Mouse (Mus musculus) ES-Bruce4 (cell line): ENCODE data around the gene 1190005I06Rik. TPM values are rescaled to one million over a fixed set of nuclear protein-coding genes. Genes with fewer than 3 reads are reported as not detected.

ENCODE experiments used
- H3K27ac ChIP-seq: 2 replicates; pipeline ENCODE4 v1.5.1; 2012; ENCODE audit warnings: low read length, inconsistent platforms; ENCODE audit not compliant: insufficient read depth
- H3K27me3 ChIP-seq: 2 replicates; pipeline ENCODE4 v1.6.1; 2012; ENCODE audit warnings: mild to moderate bottlenecking, low read length, inconsistent platforms; ENCODE audit not compliant: control insufficient read depth, poor library complexity, insufficient read depth, severe bottlenecking
- H3K36me3 ChIP-seq: 2 replicates; pipeline ENCODE4 v1.6.1; 2012; ENCODE audit warnings: inconsistent platforms, mild to moderate bottlenecking, low read length, moderate library complexity; ENCODE audit not compliant: control insufficient read depth, poor library complexity, insufficient read depth, severe bottlenecking
- H3K4me1 ChIP-seq: one replicate; pipeline ENCODE4 v1.8.1; 2011; ENCODE audit warnings: low read length; ENCODE audit not compliant: control insufficient read depth, insufficient read depth
- H3K4me3 ChIP-seq: 2 replicates; pipeline ENCODE4 v1.5.1; 2011; ENCODE audit warnings: low read depth, mild to moderate bottlenecking, low read length
- H3K9ac ChIP-seq: 2 replicates; pipeline ENCODE4 v1.6.1; 2012; ENCODE audit warnings: low read depth, mild to moderate bottlenecking, inconsistent platforms; ENCODE audit not compliant: poor library complexity, severe bottlenecking
- H3K9me3 ChIP-seq: replicated peaks from 2 replicates; pipeline ENCODE4 v1.6.1; 2012; ENCODE audit warnings: mild to moderate bottlenecking, low read length, inconsistent platforms; ENCODE audit not compliant: control insufficient read depth, poor library complexity, insufficient read depth, severe bottlenecking
- CTCF ChIP-seq: IDR thresholded peaks from one replicate; pipeline ENCODE4 v1.8.1; 2011; ENCODE audit warnings: low read depth, low read length
- EP300 ChIP-seq: IDR thresholded peaks from 2 replicates; pipeline ENCODE4 v1.6.1; 2011; ENCODE audit warnings: low read depth, low read length; ENCODE audit not compliant: insufficient read depth
- POLR2A ChIP-seq: IDR thresholded peaks from one replicate; pipeline ENCODE4 v1.8.1; 2011; ENCODE audit warnings: low read length; ENCODE audit not compliant: insufficient read depth
- polyA plus RNA-seq: library from polyadenylated mRNA; stranded (reverse); fragments of >200 nt; gene quantifications from 2 replicates; pipeline ENCODE4 v1.2.4, GENCODE M21; 2011; ENCODE audit warnings: low read depth; ENCODE audit not compliant: missing spikeins, insufficient read depth, insufficient read length

The 1190005I06Rik gene
- polyA plus RNA-seq, 1 experiment: 12.4 TPM

DNA sequence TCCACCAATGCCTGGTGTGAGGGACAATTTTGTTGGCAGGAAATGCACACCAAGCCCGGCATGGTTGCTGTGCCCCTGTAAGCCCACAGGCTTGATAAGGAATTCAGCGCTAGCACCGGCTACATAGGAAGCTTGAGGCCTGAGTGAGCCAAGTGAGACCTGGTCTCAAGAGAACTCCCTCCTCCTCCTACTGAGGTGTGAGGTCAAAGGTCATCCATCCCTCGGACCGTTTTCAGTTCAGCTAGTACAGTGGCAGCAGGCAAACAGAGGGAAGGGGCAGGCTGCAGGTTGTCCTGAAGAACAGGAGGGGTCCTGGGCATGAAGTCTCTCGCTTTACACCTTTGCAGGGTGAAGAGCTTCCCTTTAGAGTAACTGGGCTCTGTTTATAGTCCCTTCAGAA is 16.6 kb downstream of the 1190005I06Rik start:
- H3K9me3 ChIP-seq: no peaks in the 10 kb centered on the region
- TF ChIP-seq POLR2A: no peak
- H3K4me1 ChIP-seq: peaks cover 15% of the 10 kb centered on the region
- no peak overlapping the region for H3K9ac ChIP-seq
- H3K27ac ChIP-seq: peak overlapping the region; percentile 70
- no peaks in the 10 kb centered on the region for H3K27me3 ChIP-seq
- no peaks in the 10 kb centered on the region for H3K36me3 ChIP-seq
- H3K4me3 ChIP-seq: no peak overlapping the region

DNA sequence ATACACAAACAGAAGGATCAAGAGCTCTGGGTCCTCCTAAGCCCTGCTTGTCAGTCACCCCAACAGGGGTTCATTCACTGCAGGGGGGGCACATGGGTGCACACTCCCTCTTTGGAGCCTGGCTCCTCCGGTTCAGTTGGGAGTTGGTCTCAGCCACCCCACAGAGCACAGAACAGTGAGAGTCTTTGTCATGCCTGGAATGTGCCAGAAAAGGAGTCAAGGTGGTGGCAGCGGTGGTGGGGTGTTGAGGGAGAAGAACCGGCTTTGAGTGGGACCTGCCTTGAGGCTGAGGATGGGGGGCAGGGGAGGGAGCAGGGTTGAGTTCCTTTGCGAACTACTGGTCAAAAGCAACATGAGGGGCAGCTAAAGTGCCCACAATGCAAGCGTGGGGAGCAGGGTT is 17.4 kb downstream of the 1190005I06Rik start:
- H3K4me1 ChIP-seq: peaks cover 15% of the 10 kb centered on the region
- no peak overlapping the region for H3K4me3 ChIP-seq
- H3K27me3 ChIP-seq: no peaks in the 10 kb centered on the region
- H3K9me3 ChIP-seq: no peaks in the 10 kb centered on the region
- no peaks in the 10 kb centered on the region for H3K36me3 ChIP-seq
- no peak overlapping the region for H3K9ac ChIP-seq
- no peak overlapping the region for H3K27ac ChIP-seq
- TF ChIP-seq CTCF (no peak), EP300 (no peak), POLR2A (no peak)

DNA sequence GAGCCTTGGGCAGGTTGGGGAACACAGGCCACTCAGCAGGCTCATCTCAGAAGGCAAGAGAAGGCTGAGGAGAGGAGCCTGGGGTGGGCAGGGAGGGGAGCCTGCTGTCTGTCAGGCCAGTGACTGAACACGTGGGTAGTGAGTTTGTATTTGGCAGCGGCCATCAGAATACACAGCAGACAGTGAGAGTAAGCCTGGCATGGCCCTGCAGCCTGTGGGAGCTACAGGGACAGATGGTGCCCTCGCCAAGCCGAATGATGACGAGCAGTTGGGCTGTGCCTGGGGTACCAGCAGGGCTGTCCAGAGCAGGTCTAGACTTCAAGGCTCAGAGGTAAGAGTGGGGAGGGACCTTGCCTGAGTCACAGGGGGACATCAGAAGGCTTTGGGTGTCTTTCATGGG is 20.1 kb downstream of the 1190005I06Rik start:
- Histone ChIP-seq H3K27ac (0 out of 2 replicates have a peak overlapping the region, but pooled peaks have one; percentile 20), H3K9me3 (no peaks in the 10 kb centered on the region), H3K4me1 (peaks cover 13% of the 10 kb centered on the region), H3K36me3 (no peaks in the 10 kb centered on the region), H3K4me3 (no peak overlapping the region), H3K27me3 (no peaks in the 10 kb centered on the region), H3K9ac (no peak overlapping the region)
- TF ChIP-seq EP300: no peak

DNA sequence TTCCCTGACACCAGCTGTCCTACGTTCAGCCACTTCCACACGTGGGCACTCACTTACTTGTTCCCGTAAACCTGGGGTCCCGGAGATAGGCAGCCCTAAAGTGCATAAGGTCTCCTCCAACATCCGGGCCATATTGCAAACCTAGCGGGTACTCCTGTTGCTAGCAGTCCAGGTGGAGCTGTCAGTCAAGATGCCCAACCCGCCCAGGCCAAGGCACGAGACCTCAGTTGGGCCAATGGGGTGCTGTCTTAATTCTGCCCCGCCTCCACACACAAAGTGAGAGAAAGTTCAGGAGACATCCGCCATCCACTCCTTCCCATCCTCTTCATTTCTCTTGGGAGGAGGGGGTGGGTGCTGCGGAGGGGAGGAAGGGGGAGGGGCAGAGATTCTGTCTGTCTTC is 21.0 kb downstream of the 1190005I06Rik start:
- peak overlapping the region; percentile 29; the same call in 1 of the 2 replicates for H3K9ac ChIP-seq
- peak overlapping the region; percentile 79 for H3K4me3 ChIP-seq
- H3K9me3 ChIP-seq: no peaks in the 10 kb centered on the region
- no peak for TF ChIP-seq EP300
- no peak for TF ChIP-seq CTCF
- TF ChIP-seq POLR2A: no peak
- H3K27ac ChIP-seq: peak overlapping the region; percentile 57; the same call in 1 of the 2 replicates
- peaks cover 9% of the 10 kb centered on the region for H3K4me1 ChIP-seq
- H3K27me3 ChIP-seq: no peaks in the 10 kb centered on the region
- no peaks in the 10 kb centered on the region for H3K36me3 ChIP-seq

DNA sequence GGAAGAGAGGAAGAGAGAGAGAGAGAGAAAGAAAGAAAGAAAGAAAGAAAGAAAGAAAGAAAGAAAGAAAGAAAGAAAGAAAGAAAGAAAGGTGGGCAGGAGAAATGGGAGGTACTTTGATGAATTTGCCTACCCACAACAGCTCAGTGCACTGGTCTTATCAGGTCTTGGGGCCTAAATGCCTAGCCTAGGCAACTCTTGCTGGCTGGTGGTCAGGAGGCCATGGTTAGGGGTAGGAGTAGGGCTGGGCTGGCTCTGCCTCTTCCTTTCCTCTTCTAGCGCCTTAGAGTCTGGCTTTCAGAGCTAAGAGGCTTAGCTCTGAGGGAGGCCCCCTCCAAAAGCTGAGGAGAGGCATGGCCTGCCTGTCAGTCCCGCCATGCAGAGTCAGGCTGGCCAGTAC is 23.8 kb downstream of the 1190005I06Rik start:
- Histone ChIP-seq H3K27me3 (no peaks in the 10 kb centered on the region), H3K4me3 (no peak overlapping the region), H3K9ac (no peak overlapping the region), H3K9me3 (no peaks in the 10 kb centered on the region), H3K4me1 (no peaks in the 10 kb centered on the region), H3K27ac (no peak overlapping the region), H3K36me3 (no peaks in the 10 kb centered on the region)
- TF ChIP-seq CTCF: no peak
- TF ChIP-seq POLR2A: no peak
- TF ChIP-seq EP300: no peak

DNA sequence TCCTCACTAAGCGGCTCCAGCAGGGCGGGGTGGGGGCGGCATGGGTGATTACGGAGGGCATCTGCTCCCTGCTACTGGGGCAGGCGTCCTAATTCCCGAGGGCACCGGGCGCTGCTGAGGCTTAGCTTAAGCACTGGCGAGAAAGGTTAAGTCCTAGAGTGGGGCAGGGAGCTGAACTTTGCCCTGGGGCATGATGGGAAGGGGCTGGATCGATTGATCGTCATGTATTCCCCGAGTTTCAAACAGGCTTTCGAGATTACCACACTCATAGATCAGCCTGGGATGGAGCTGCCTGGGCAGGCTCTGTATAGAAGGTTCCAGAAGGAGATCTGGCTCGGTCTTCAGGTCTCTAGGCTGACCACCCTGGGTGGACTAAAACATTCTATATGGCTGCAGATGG is 25.3 kb downstream of the 1190005I06Rik start:
- no peaks in the 10 kb centered on the region for H3K4me1 ChIP-seq
- peak overlapping the region; percentile 71 for H3K9ac ChIP-seq
- H3K27me3 ChIP-seq: no peaks in the 10 kb centered on the region
- H3K9me3 ChIP-seq: no peaks in the 10 kb centered on the region
- TF ChIP-seq CTCF: no peak
- no peak for TF ChIP-seq EP300
- TF ChIP-seq POLR2A: no peak
- H3K4me3 ChIP-seq: peak overlapping the region; percentile 24
- peak overlapping the region; percentile 5; the same call in 1 of the 2 replicates for H3K27ac ChIP-seq
- H3K36me3 ChIP-seq: no peaks in the 10 kb centered on the region

DNA sequence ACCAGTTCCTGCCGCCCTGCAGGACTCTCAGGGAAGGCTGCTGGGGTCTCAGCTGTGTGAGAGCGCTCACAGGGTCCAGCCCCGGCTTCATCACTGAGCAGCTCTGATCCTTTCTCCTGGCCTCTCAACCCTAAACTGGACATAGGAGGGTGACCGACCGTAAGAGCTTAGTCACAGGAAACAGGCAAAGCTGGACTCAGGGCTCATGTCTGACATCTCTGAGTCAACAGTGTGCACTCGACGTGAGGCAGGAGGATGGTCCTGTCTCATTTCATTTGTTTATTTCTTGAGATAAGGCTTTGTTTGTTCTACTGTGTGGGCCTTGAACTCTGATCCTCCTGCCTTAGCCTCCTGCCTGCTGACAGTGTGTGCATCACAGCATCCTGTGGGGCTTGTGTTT is 27.0 kb downstream of the 1190005I06Rik start:
- Histone ChIP-seq H3K36me3 (no peaks in the 10 kb centered on the region), H3K4me3 (no peak overlapping the region), H3K9ac (peak overlapping the region; percentile 3; the same call in 1 of the 2 replicates), H3K4me1 (no peaks in the 10 kb centered on the region), H3K27ac (peak overlapping the region; percentile 22; the same call in 1 of the 2 replicates), H3K9me3 (no peaks in the 10 kb centered on the region), H3K27me3 (no peaks in the 10 kb centered on the region)
- no peak for TF ChIP-seq POLR2A
- TF ChIP-seq EP300: no peak
- no peak for TF ChIP-seq CTCF
